Mouse (Mus musculus): Measurements from ENCODE around the gene Maml2. TPM values are rescaled to one million over a fixed set of nuclear protein-coding genes. Genes with fewer than 3 reads are reported as not detected.
A peak's percentile ranks its signal among the peaks of the same experiment; 100 is the strongest.

Maml2 gene
- 5.7 and 6.2 TPM in 2 replicates for polyA plus RNA-seq (2015; fragmentation: Nextera tagmentation; extraction: Ambion mirVana)

- Histone ChIP-seq H3K4me3 (replicated peaks) (peak within 1 kb of the TSS; percentile 49), H3K36me3 (no peaks in the 10 kb centered on the region), H3K27ac (peak within 1 kb of the TSS; percentile 62; the same call in 1 of the 2 replicates), H3K4me1 (replicated peaks) (peaks cover 37% of the 10 kb centered on the region), H3K27me3 (replicated peaks) (no peaks in the 10 kb centered on the region), H3K4me2 (replicated peaks) (peak within 1 kb of the TSS; percentile 91), H3K9me3 (no peaks in the 10 kb centered on the region), H3K9ac (peak within 1 kb of the TSS; percentile 57)
- peak; percentile 69 for ATAC-seq
- 1% methylated on average over 23 of the region's 23 CpGs for WGBS
Observed at GRCm38 (mm10) chr9:13297668-13298512, at the start of gene Maml2. Gene Maml2, plus strand, starts transcription at chr9:13297957.

DNA sequence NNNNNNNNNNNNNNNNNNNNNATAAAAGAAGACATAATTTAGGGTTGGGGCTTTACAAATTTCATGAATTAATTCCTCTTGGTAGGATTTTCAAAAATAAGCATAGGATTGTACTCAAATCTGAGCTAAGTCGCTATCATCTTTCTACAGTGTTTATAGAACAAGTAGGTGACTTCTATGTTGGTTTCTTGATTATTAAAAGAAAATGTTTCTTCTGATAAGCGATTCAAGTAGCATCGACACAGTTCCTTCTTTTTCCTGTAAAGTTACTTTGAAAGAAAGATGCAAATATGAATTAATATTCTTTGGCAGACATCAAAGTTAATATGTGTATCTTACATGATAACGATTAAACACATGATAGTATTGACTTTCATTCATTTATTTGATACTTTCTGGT lies 49.7 kb upstream of the Maml2 start:
- no peak overlapping the region for H3K9ac ChIP-seq
- H3K4me2 ChIP-seq (replicated peaks), result no peak overlapping the region
- WGBS, result 92% methylated on average over 4 of the region's 4 CpGs
- no peaks in the 10 kb centered on the region for H3K36me3 ChIP-seq
- no peaks in the 10 kb centered on the region for H3K9me3 ChIP-seq
- no peak overlapping the region for H3K27ac ChIP-seq
- no peaks in the 10 kb centered on the region for H3K4me1 ChIP-seq (replicated peaks)
- ATAC-seq, result no peak
- no peak overlapping the region for H3K4me3 ChIP-seq (replicated peaks)
- H3K27me3 ChIP-seq (replicated peaks), result no peaks in the 10 kb centered on the region

DNA sequence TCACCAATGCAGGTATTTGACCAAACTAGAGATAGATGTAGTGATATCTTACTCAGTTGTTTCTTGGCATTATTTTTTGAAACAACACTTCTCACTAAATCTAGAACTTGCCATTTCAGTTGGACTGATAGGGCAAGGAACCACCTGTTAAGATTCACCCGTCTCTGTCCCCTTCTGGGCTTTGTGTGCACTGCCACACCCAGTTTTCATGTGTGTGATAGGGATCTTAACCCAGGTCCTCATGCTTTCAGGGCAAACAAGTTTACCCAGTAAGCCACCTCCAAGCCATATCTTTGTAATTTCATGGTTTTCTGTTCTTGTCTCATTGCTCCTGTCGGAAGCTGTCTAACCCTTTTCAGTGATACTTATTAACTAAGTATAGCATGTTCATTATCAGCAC lies 46.5 kb upstream of the Maml2 start:
- ATAC-seq, result no peak
- H3K27me3 ChIP-seq (replicated peaks), result no peaks in the 10 kb centered on the region
- no peak overlapping the region for H3K4me3 ChIP-seq (replicated peaks)
- H3K4me1 ChIP-seq (replicated peaks), result no peaks in the 10 kb centered on the region
- H3K9ac ChIP-seq, result no peak overlapping the region
- H3K36me3 ChIP-seq, result no peaks in the 10 kb centered on the region
- no peaks in the 10 kb centered on the region for H3K9me3 ChIP-seq
- 70% methylated on average over 2 of the region's 2 CpGs for WGBS
- no peak overlapping the region for H3K27ac ChIP-seq
- H3K4me2 ChIP-seq (replicated peaks), result no peak overlapping the region

DNA sequence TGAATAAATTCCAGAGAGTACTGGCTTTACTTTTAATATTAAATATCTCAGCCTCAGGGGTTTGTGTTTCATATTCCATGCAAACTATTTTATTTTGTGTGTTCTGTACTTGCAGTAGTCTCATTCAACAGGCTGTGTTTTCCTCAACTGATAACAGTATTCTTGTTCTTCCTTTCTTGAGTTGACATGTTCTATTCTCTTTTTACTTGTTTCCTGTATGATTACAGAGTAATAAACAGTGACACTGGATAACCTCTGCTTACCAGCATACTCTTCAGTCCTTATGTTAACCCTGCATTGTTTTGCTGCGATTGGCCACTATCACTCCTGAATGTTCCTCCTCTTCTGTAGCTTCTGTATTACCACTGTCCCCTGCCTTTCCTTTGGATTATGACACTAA lies 41.0 kb upstream of the Maml2 start:
- H3K4me1 ChIP-seq (replicated peaks), result no peaks in the 10 kb centered on the region
- ATAC-seq, result no peak
- WGBS, result 91% methylated on average over 1 of the region's 1 CpGs

DNA sequence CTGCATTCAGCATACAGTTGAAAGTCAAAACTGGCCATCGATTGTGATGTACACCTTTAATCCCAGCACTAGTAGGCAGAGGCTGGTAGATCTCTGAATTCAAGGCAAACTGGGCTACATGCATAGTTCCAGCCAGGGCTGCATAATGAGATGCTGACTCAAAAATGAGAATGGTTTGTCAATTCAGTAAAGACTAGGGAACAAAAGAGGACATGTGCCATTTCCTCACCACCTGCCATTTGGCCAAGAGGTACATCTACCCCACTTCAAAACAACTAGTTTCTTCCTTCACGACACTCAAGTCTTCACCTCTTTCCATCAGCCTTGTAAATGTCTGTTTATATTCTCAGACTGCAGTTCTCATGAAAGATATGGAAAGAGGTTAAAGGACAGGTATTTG lies 39.6 kb upstream of the Maml2 start:
- no peak overlapping the region for H3K4me3 ChIP-seq (replicated peaks)
- H3K36me3 ChIP-seq, result no peaks in the 10 kb centered on the region
- 91% methylated on average over 2 of the region's 2 CpGs for WGBS
- no peak overlapping the region for H3K9ac ChIP-seq
- no peak overlapping the region for H3K27ac ChIP-seq
- no peaks in the 10 kb centered on the region for H3K27me3 ChIP-seq (replicated peaks)
- no peaks in the 10 kb centered on the region for H3K9me3 ChIP-seq
- H3K4me1 ChIP-seq (replicated peaks), result no peaks in the 10 kb centered on the region
- no peak overlapping the region for H3K4me2 ChIP-seq (replicated peaks)
- ATAC-seq, result no peak

More for the DNA sequence above, 41.0 kb upstream of the Maml2 start:
- H3K4me2 ChIP-seq (replicated peaks), result no peak overlapping the region
- H3K36me3 ChIP-seq, result no peaks in the 10 kb centered on the region
- no peak overlapping the region for H3K27ac ChIP-seq
- H3K9me3 ChIP-seq, result no peaks in the 10 kb centered on the region
- H3K4me3 ChIP-seq (replicated peaks), result no peak overlapping the region
- no peaks in the 10 kb centered on the region for H3K27me3 ChIP-seq (replicated peaks)
- no peak overlapping the region for H3K9ac ChIP-seq

GRCm38 (mm10) chr9:13260980-13261379 lies 36.8 kb upstream of the Maml2 start:
- ATAC-seq, result no peak
- H3K9me3 ChIP-seq, result no peaks in the 10 kb centered on the region
- no peak overlapping the region for H3K4me3 ChIP-seq (replicated peaks)
- no peak overlapping the region for H3K4me2 ChIP-seq (replicated peaks)
- no peaks in the 10 kb centered on the region for H3K4me1 ChIP-seq (replicated peaks)
- H3K36me3 ChIP-seq, result no peaks in the 10 kb centered on the region
- H3K27me3 ChIP-seq (replicated peaks), result no peaks in the 10 kb centered on the region
- 74% methylated on average over 3 of the region's 3 CpGs for WGBS
- H3K9ac ChIP-seq, result no peak overlapping the region
- H3K27ac ChIP-seq, result no peak overlapping the region

GRCm38 (mm10) chr9:13273219-13273618 lies 24.5 kb upstream of the Maml2 start:
- no peak for ATAC-seq
- H3K36me3 ChIP-seq, result no peaks in the 10 kb centered on the region
- WGBS, result 85% methylated on average over 1 of the region's 1 CpGs
- no peaks in the 10 kb centered on the region for H3K4me1 ChIP-seq (replicated peaks)
- H3K4me2 ChIP-seq (replicated peaks), result no peak overlapping the region
- no peak overlapping the region for H3K27ac ChIP-seq
- no peaks in the 10 kb centered on the region for H3K9me3 ChIP-seq
- H3K9ac ChIP-seq, result no peak overlapping the region
- H3K4me3 ChIP-seq (replicated peaks), result no peak overlapping the region
- no peaks in the 10 kb centered on the region for H3K27me3 ChIP-seq (replicated peaks)

- no peak for ATAC-seq
- Histone ChIP-seq H3K27ac (no peak overlapping the region), H3K4me2 (replicated peaks) (no peak overlapping the region), H3K4me3 (replicated peaks) (no peak overlapping the region), H3K36me3 (no peaks in the 10 kb centered on the region), H3K4me1 (replicated peaks) (no peaks in the 10 kb centered on the region), H3K9ac (no peak overlapping the region), H3K27me3 (replicated peaks) (no peaks in the 10 kb centered on the region), H3K9me3 (no peaks in the 10 kb centered on the region)
- 68% methylated on average over 2 of the region's 2 CpGs for WGBS
Observed at GRCm38 (mm10) chr9:13287482-13287881, 10.3 kb upstream of the Maml2 start.

GRCm38 (mm10) chr9:13296274-13297121 lies 1.3 kb upstream of the Maml2 start:
- Histone ChIP-seq H3K4me1 (replicated peaks) (peaks cover 32% of the 10 kb centered on the region), H3K27ac (peak overlapping the region; percentile 62), H3K36me3 (no peaks in the 10 kb centered on the region), H3K9ac (peak overlapping the region; percentile 57), H3K4me3 (replicated peaks) (peak overlapping the region; percentile 49), H3K27me3 (replicated peaks) (no peaks in the 10 kb centered on the region), H3K9me3 (no peaks in the 10 kb centered on the region), H3K4me2 (replicated peaks) (peak overlapping the region; percentile 91)
- WGBS, result under 1% methylated on average over 28 of the region's 28 CpGs
- peak; percentile 96 for ATAC-seq

DNA sequence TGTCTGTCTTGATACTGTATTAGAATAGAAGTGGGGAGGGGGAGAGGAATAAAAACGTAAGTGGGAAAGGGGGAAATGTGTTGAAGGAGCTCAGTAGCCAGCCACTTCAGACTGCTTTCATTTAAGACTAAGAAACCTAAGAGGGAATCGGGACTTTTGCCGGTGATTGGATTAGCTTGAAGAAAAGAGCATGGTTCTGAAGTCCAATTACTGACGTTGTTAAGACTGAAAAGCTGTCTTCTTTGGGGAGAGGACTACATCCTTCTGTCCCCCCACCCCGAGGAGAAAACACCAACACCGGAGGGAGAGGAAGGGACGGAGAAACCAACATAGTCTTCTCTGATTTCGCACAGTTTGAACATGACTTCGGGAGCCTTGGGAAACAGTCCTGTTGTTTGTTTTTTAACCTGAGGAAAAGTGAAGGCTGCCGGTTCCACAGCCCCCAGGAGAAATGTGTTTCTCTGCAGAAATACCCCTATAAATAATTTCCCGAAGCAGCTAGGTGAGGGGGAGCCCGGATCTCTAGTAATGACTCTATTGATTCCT lies 562 bp upstream of the Maml2 start:
- Histone ChIP-seq H3K27me3 (replicated peaks) (no peaks in the 10 kb centered on the region), H3K9ac (peak overlapping the region; percentile 57), H3K4me2 (replicated peaks) (peak overlapping the region; percentile 91), H3K4me3 (replicated peaks) (peak overlapping the region; percentile 49), H3K9me3 (no peaks in the 10 kb centered on the region), H3K4me1 (replicated peaks) (peaks cover 37% of the 10 kb centered on the region), H3K27ac (peak overlapping the region; percentile 62; the same call in 1 of the 2 replicates), H3K36me3 (no peaks in the 10 kb centered on the region)
- 0% methylated on average over 12 of the region's 12 CpGs for WGBS
- ATAC-seq, result no peak

DNA sequence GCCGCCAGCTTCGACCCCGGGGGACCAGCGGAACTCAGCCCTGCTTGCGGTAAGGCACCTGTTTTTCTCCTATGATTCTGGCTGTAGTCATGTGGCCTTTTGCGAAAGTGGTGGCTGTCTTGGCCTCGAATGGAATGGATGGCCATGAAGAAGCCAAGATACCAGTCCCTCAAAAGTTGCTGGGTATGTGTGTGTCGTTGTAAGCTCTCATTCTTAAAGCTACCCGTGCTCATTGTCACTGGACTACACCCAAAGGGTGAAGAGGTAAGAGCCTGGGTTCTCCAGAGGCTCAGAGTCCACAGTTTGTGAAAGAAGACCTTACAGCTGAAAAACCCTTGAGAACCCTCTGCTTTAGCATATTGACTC lies 739 bp downstream of the Maml2 start:
- no peak for ATAC-seq
- Histone ChIP-seq H3K4me2 (replicated peaks) (peak overlapping the region; percentile 91), H3K27ac (0 out of 2 replicates have a peak overlapping the region, but pooled peaks have one; percentile 3), H3K4me1 (replicated peaks) (peaks cover 37% of the 10 kb centered on the region), H3K36me3 (no peaks in the 10 kb centered on the region), H3K9ac (peak overlapping the region; percentile 57), H3K4me3 (replicated peaks) (peak overlapping the region; percentile 49), H3K9me3 (no peaks in the 10 kb centered on the region), H3K27me3 (replicated peaks) (no peaks in the 10 kb centered on the region)
- 31% methylated on average over 9 of the region's 9 CpGs for WGBS

DNA sequence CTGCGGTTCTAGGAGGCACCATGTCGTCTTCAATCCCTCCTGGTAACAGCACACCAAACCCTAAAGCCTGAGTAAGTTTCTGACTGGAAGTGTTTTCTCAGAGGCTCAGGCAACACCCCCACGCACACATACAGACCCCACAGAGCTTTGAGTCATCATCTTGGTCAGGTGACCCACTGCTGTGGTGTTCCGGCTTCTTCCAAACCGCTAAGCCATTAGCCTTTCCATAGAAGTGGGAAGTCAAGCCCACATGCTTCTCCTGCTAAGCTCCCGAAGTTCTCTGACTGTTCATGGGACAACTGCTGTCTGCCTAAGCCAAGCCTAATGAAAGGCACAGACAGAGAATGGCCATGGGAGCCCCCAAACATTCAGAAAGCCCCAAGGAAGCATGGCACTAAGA lies 1.4 kb downstream of the Maml2 start:
- Histone ChIP-seq H3K27me3 (replicated peaks) (no peaks in the 10 kb centered on the region), H3K4me1 (replicated peaks) (peaks cover 43% of the 10 kb centered on the region), H3K27ac (no peak overlapping the region)

More for the DNA sequence above, 1.4 kb downstream of the Maml2 start:
- no peaks in the 10 kb centered on the region for H3K9me3 ChIP-seq
- no peaks in the 10 kb centered on the region for H3K36me3 ChIP-seq
- H3K4me2 ChIP-seq (replicated peaks), result peak overlapping the region; percentile 91
- no peak overlapping the region for H3K4me3 ChIP-seq (replicated peaks)
- no peak for ATAC-seq
- no peak overlapping the region for H3K9ac ChIP-seq
- 83% methylated on average over 6 of the region's 6 CpGs for WGBS

Data from intestine, embryonic 15.5 days (tissue).